Mouse (Mus musculus) hindbrain, embryonic 13.5 days (tissue): ENCODE data around the gene Cygb. TPM values are rescaled to one million over a fixed set of nuclear protein-coding genes. Genes with fewer than 3 reads are reported as not detected.
"Not testable (repeated sequence)": the region's sequence is repeated elsewhere in the genome, so short reads cannot be mapped to it uniquely, and the experiment has no call there.

Experiments
- ATAC-seq: fragments of 200-750 bp; cut with Nextera tagmentation; 2 replicates; pipeline ENCODE4 v1.8.0; 2017; ENCODE audit warnings: moderate TSS enrichment; ENCODE audit not compliant: low FRiP score
- H3K27ac ChIP-seq: fragments of 300-500 bp; sonication (generic); 2 replicates; pipeline ENCODE4 v1.5.1; 2015; ENCODE audit warnings: inconsistent platforms, mild to moderate bottlenecking, moderate library complexity
- H3K27me3 ChIP-seq: fragments of 300-500 bp; sonication (generic); 2 replicates; pipeline ENCODE4 v1.6.1; 2015; ENCODE audit warnings: mild to moderate bottlenecking, inconsistent platforms
- H3K36me3 ChIP-seq: fragments of 300-500 bp; sonication (generic); 2 replicates; pipeline ENCODE4 v1.6.1; 2015; ENCODE audit warnings: mild to moderate bottlenecking, inconsistent platforms
- H3K4me1 ChIP-seq: fragments of 300-500 bp; sonication (generic); replicated peaks from 2 replicates; pipeline ENCODE4 v1.6.1; 2015; ENCODE audit warnings: inconsistent platforms
- H3K4me2 ChIP-seq: fragments of 300-500 bp; sonication (generic); 2 replicates; pipeline ENCODE4 v1.6.1; 2015; ENCODE audit warnings: inconsistent platforms, mild to moderate bottlenecking, moderate library complexity
- H3K4me3 ChIP-seq: fragments of 300-500 bp; sonication (generic); 2 replicates; pipeline ENCODE4 v1.5.1; 2015; ENCODE audit warnings: mild to moderate bottlenecking, inconsistent platforms
- H3K9ac ChIP-seq: fragments of 300-500 bp; sonication (generic); 2 replicates; pipeline ENCODE4 v1.6.1; 2015; ENCODE audit warnings: mild to moderate bottlenecking, inconsistent platforms
- H3K9me3 ChIP-seq: fragments of 300-500 bp; sonication (generic); 2 replicates; pipeline ENCODE4 v1.6.1; 2016; ENCODE audit warnings: inconsistent platforms
- WGBS: fragments of 180-500 bp; shearing (Covaris S2); methylation state at CpG from one replicate; pipeline ENCODE4 v1.1.7; 2015; 5-methylcytosine and 5-hydroxymethylcytosine counted together
- polyA plus RNA-seq: library from polyadenylated mRNA; unstranded; fragments of >200 nt; fragmentation: Nextera tagmentation; extraction: Ambion mirVana; gene quantifications from 2 replicates; pipeline ENCODE4 v1.2.1, GENCODE M21; 2015

The Cygb gene
- polyA plus RNA-seq, 1 experiment from 2014 or later = 18.1 TPM

DNA sequence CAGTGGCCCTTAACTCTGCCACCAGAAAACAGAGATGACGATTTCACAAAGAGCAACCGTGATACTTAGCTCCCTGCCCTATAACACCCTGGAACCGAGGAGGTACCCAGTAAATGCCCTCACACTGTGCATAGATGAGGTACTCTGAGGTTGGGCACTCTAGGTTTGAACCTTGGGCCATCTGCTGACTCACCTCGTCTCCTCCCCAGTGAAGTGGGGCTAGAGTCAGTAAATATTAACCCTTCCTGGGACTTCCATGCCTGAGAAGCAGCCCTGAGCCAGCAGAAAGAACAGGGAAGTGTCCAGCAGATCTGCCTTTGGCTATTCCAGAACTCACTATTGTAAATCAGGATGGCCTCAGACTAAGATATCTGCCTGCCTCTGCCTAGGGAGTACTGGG, 29.7 kb upstream of the Cygb start:
- no peak for ATAC-seq
- no peak overlapping the region for H3K4me2 ChIP-seq
- 87% methylated on average over 4 of the region's 4 CpGs for WGBS
- H3K36me3 ChIP-seq = peaks cover 25% of the 10 kb centered on the region
- no peaks in the 10 kb centered on the region for H3K4me1 ChIP-seq
- H3K9me3 ChIP-seq = no peaks in the 10 kb centered on the region
- H3K27me3 ChIP-seq = no peaks in the 10 kb centered on the region
- no peak overlapping the region for H3K27ac ChIP-seq
- H3K9ac ChIP-seq = no peak overlapping the region
- no peak overlapping the region for H3K4me3 ChIP-seq

DNA sequence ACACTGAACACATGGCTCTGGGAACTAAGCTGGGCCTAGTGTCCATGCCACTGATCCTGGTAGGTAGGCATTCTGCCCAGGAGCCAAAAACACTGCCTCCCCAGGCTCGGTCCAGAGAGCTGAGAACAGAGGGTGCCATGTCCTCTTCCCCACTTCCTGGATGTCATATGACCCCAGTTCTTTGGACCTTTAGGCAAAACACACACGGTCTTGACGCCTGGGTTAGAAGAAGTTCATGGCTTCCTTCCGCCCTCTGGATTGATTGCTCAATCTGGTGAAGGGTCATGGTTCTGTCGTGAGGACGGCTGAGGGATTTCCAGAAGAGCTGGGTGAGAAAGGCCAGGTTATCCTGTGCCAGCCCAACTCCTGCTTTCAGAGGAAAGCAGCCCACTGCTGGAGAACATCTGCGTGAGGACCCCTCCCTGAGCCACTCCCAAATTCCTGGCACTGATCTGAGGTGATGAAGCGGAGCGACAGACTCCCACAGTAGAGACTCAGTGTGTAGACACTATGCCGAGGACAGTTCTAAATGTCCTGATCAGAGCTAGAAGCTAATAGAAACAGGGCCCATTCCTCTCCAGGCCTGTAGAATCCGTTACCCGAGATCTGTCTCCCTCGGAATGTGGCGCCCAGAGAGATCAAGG, 28.5 kb upstream of the Cygb start:
- no peak overlapping the region for H3K4me2 ChIP-seq
- no peaks in the 10 kb centered on the region for H3K9me3 ChIP-seq
- H3K36me3 ChIP-seq = peaks cover 27% of the 10 kb centered on the region
- H3K4me1 ChIP-seq = no peaks in the 10 kb centered on the region
- 87% methylated on average over 14 of the region's 14 CpGs for WGBS
- H3K4me3 ChIP-seq = no peak overlapping the region
- no peak for ATAC-seq
- no peak overlapping the region for H3K9ac ChIP-seq
- no peak overlapping the region for H3K27ac ChIP-seq
- no peaks in the 10 kb centered on the region for H3K27me3 ChIP-seq

DNA sequence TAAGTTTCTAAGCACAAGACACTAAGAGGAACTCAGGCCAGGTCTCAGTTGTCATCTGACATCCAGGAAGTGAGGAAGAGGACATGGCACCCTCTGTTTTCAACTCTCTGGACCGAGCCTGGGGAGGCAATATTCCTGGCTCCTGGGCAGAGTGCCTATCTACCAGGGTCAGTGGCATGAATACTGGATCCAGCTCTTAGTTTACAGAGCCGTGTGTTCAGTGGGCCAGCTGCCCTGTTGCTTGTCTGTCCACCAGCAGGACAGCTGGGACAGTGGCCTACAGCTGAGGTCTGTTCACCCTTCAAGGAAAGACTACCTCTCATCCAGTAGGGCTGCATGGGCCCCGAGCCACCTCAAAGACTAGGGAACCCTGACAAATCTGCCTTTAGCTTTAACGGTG, 27.0 kb upstream of the Cygb start:
- WGBS = 96% methylated on average over 4 of the region's 4 CpGs
- H3K36me3 ChIP-seq = peaks cover 42% of the 10 kb centered on the region

GRCm38 (mm10) chr11:116680321-116681091, 26.4 kb upstream of the Cygb start:
- H3K4me3 ChIP-seq = no peak overlapping the region
- no peak for ATAC-seq
- 81% methylated on average over 24 of the region's 24 CpGs for WGBS
- no peaks in the 10 kb centered on the region for H3K9me3 ChIP-seq
- no peak overlapping the region for H3K4me2 ChIP-seq
- no peaks in the 10 kb centered on the region for H3K27me3 ChIP-seq
- peaks cover 44% of the 10 kb centered on the region for H3K36me3 ChIP-seq
- H3K4me1 ChIP-seq = no peaks in the 10 kb centered on the region
- no peak overlapping the region for H3K9ac ChIP-seq
- no peak overlapping the region for H3K27ac ChIP-seq

More for the DNA sequence above, 27.0 kb upstream of the Cygb start:
- Histone ChIP-seq H3K4me2 (no peak overlapping the region), H3K4me3 (no peak overlapping the region), H3K27me3 (no peaks in the 10 kb centered on the region), H3K27ac (no peak overlapping the region), H3K4me1 (no peaks in the 10 kb centered on the region), H3K9ac (no peak overlapping the region), H3K9me3 (no peaks in the 10 kb centered on the region)
- ATAC-seq = no peak

DNA sequence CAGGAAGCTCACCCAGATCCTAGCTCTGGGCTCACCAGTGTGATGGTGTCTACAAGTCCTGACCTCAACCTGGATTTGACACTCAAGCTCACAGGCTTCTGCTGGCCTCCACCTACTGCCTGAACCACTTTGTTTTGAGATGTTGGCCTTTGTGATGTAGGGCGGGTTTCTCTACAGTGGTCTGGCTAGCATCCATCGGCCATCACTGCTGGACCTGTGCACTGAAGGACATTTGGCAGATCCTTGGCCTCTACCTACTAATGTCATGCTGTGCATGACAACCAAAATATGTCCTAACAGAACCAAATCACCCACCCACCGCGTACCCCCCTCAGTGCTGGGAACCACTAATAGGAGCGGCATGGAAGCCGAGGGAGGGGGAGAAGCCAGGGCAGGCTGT, 25.0 kb upstream of the Cygb start:
- Histone ChIP-seq H3K36me3 (peaks cover 55% of the 10 kb centered on the region), H3K27me3 (no peaks in the 10 kb centered on the region), H3K4me1 (peaks cover 6% of the 10 kb centered on the region; the same call in 1 of the 2 replicates), H3K4me2 (no peak overlapping the region), H3K4me3 (no peak overlapping the region), H3K9me3 (no peaks in the 10 kb centered on the region), H3K27ac (no peak overlapping the region), H3K9ac (no peak overlapping the region)
- 93% methylated on average over 6 of the region's 6 CpGs for WGBS
- no peak for ATAC-seq

DNA sequence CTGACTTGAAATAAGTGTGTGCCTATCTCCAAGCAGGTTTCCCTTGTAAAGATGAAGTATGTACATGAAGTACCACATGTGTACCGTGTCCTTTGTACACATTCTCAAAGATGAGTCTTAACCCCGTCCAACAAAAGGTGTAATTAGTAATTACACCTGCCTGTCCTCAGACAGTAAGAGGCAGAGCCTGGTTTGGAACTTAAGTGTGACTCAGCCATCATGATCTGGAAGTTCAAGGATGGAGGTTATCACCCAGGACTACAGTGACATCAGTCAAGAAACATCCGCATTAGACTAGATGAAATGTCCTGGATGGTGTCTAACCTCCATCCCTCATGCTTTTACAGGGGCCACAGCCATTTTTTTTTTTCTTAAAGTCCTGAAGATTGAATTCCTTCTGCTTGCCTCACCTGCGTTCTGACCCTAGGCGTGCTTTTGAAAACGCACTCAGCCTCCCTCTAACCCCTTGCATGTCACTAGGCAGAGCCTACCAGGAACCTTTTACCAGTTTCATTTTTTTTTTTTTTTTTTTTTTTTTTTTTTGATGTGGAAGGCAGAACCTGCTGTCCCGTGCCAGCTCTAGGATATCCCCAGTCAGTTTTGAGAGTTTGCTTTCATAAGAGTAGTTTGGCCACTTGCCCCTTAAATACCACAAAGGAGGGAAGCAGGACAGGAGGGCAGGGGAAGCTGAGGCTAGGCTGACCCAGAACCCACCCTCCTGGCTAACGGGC, 23.8 kb upstream of the Cygb start:
- WGBS = 90% methylated on average over 8 of the region's 8 CpGs
- Histone ChIP-seq H3K4me2 (no peak overlapping the region), H3K9me3 (no peaks in the 10 kb centered on the region), H3K9ac (no peak overlapping the region), H3K27ac (no peak overlapping the region), H3K4me1 (peaks cover 18% of the 10 kb centered on the region), H3K27me3 (no peaks in the 10 kb centered on the region), H3K36me3 (peaks cover 65% of the 10 kb centered on the region), H3K4me3 (no peak overlapping the region)
- ATAC-seq = no peak

- peaks cover 55% of the 10 kb centered on the region for H3K36me3 ChIP-seq
- H3K27me3 ChIP-seq = no peaks in the 10 kb centered on the region
- peaks cover 28% of the 10 kb centered on the region for H3K4me1 ChIP-seq
- no peak overlapping the region for H3K4me3 ChIP-seq
- WGBS = 92% methylated on average over 14 of the region's 14 CpGs
- no peak overlapping the region for H3K27ac ChIP-seq
- no peak overlapping the region for H3K9ac ChIP-seq
- no peaks in the 10 kb centered on the region for H3K9me3 ChIP-seq
- ATAC-seq = no peak
- H3K4me2 ChIP-seq = no peak overlapping the region
Measured at GRCm38 (mm10) chr11:116676175-116676976, 22.3 kb upstream of the Cygb start.

DNA sequence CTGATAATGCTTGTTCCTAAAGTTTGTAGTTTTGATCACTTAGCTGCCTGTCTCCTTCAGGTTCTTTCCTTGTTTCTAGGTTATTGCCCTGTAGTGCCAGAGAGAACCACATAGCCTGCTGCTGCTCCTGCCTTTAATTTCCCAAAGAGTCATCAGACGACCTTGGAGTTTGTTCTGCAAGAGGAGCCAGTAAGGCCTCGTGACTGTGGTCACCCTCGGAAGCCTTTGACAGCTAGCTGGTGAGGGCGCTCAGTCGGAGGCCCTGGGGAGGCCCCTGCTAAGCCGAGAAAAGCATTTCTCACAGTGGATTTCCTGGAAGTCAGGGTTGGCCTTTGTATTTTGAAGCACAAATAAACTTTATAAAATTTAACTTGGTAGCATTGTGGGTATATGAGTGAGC, 21.3 kb upstream of the Cygb start:
- H3K27me3 ChIP-seq, H3K9me3 ChIP-seq, H3K4me2 ChIP-seq, H3K4me3 ChIP-seq, H3K27ac ChIP-seq, ATAC-seq, H3K9ac ChIP-seq: not testable (repeated sequence)
- peaks cover 37% of the 10 kb centered on the region for H3K4me1 ChIP-seq
- H3K36me3 ChIP-seq = peaks cover 55% of the 10 kb centered on the region
- WGBS = 87% methylated on average over 6 of the region's 6 CpGs

DNA sequence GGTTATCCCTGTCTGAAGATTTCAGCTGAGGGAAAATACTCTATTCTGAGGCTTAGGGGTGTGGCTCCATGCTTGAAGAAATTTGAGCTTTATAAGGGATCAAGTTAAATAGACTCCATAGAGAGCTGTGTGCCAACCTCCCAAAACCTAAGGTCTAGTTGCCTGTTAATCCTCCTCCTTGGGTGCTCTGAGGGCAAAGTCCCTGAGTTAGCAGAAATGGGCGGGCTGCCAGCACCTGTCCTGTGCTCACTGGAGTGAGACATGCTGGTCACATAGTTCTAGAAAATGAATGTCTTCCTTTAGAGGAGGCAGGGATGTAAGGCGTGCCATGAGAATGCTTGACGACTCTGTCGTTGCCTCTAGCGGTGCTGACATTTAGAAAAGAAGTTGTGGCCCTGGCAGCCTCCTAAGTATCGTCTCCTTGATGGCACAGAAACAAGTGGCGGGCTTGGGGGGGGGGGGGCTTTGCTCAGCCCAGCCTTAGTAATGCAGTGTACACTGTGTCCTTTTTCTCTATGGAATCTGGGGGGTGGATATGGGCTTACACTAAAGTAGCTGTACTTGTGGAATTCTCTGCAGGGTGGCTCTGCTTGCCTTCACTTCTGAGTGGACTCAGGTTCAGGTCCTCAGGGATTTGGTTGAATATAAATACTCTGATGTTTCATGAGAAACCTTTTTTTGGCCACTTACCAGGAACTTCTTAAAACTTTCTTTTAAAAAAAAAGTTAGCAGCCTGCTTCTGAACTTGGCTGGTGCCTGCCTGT, 20.7 kb upstream of the Cygb start:
- Histone ChIP-seq H3K9ac (no peak overlapping the region), H3K4me3 (no peak overlapping the region), H3K27me3 (no peaks in the 10 kb centered on the region), H3K4me2 (no peak overlapping the region), H3K27ac (no peak overlapping the region), H3K9me3 (no peaks in the 10 kb centered on the region), H3K4me1 (peaks cover 43% of the 10 kb centered on the region), H3K36me3 (peaks cover 55% of the 10 kb centered on the region)
- WGBS = 79% methylated on average over 7 of the region's 7 CpGs
- ATAC-seq = no peak

DNA sequence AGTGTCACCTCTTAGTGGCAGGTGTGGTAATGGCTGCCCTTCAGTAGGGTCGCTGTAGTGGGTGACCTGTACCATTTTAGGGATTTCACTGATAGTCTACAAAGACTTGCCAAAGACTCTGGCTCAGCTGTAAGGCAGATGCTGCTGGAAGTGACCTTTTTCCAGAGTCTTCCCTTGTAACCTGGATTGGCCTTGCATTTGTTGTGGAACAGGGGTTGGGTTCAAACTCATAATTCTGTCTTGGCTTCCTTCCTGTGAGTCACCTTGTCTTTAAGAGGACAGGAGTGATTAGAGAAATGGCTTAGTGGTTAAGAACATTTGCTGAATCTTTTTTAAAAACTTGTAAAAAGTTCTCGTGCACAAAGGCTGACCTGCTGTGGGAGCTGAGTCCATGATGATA, 19.3 kb upstream of the Cygb start:
- H3K27ac ChIP-seq = no peak overlapping the region
- peak overlapping the region; percentile 89 for H3K9ac ChIP-seq
- peaks cover 57% of the 10 kb centered on the region for H3K4me1 ChIP-seq
- no peaks in the 10 kb centered on the region for H3K27me3 ChIP-seq
- ATAC-seq = no peak
- H3K9me3 ChIP-seq = no peaks in the 10 kb centered on the region
- WGBS = 93% methylated on average over 2 of the region's 2 CpGs
- H3K4me2 ChIP-seq = peak overlapping the region; percentile 94
- H3K4me3 ChIP-seq = no peak overlapping the region
- H3K36me3 ChIP-seq = peaks cover 49% of the 10 kb centered on the region

GRCm38 (mm10) chr11:116672595-116672994, 18.5 kb upstream of the Cygb start:
- Histone ChIP-seq H3K9me3 (no peaks in the 10 kb centered on the region), H3K4me2 (peak overlapping the region; percentile 94), H3K9ac (peak overlapping the region; percentile 89), H3K36me3 (peaks cover 47% of the 10 kb centered on the region), H3K27ac (no peak overlapping the region), H3K4me3 (peak overlapping the region; percentile 84), H3K4me1 (peaks cover 60% of the 10 kb centered on the region), H3K27me3 (no peaks in the 10 kb centered on the region)
- ATAC-seq = no peak
- 16% methylated on average over 7 of the region's 7 CpGs for WGBS
